Mouse (Mus musculus): ENCODE measurements at regions not wholly inside any gene's neighbourhood (a gene's known extent, or its start where the extent isn't known, plus 50 kb on each side); places are given as distances from the start of the nearest gene placed in this dataset.

- TF ChIP-seq CTCF (IDR thresholded peaks at IDR 0.05; ENCODE audit: low read depth, low read length) (no peak), GATA1 (IDR thresholded peaks at IDR 0.05; ENCODE audit: borderline replicate concordance, low read length) (no peak), GATA2 (IDR thresholded peaks at IDR 0.05; ENCODE audit: borderline replicate concordance, low read depth, low read length) (no peak), TAL1 (conservative IDR thresholded peaks at IDR 0.05; ENCODE audit: low read depth, low read length) (no peak)
Measured at GRCm38 (mm10) chr2:30703308-30703707, 100.2 kb downstream of the 1700001O22Rik start.
